8 mouse cellular contexts compared by ENCODE assay signal in genomic region chr9:90162926-90163748, GRCm38 (mm10). TPM values are rescaled to one million over a fixed set of nuclear protein-coding genes. Genes with fewer than 3 reads are reported as not detected.
DNase-seq lines count a peak whose midpoint lies in the region; ATAC-seq and TF ChIP-seq lines count a peak whose summit lies in the region.

Gene Adamts7 (plus strand): TSS chr9:90163069.

- no peak within 1 kb of the TSS for H3K27ac ChIP-seq in left cerebral cortex, adult 2 months

- H3K27me3 ChIP-seq in E14TG2a.4 (ENCODE audit: insufficient read depth, low read length) = peaks cover 54% of the 10 kb centered on the region

- TF ChIP-seq CTCF in E14TG2a.4 (conservative IDR thresholded peaks at IDR 0.05; ENCODE audit: low read length) = no peak
- no peak for TF ChIP-seq CTCF in left cerebral cortex, adult 2 months (IDR thresholded peaks at IDR 0.05)

- 0 out of 2 replicates have a peak, but pooled peaks have one; percentile 32 for ATAC-seq in erythroblast, adult 5-6 weeks (replicated peaks; ENCODE audit: low FRiP score, poor library complexity, severe bottlenecking)

- peak within 1 kb of the TSS; percentile 87 for H3K4me3 ChIP-seq in E14TG2a.4 (replicated peaks; ENCODE audit: low read length)
- H3K4me3 ChIP-seq in left cerebral cortex, adult 2 months = peak within 1 kb of the TSS; percentile 67

- no peaks in the 10 kb centered on the region for H3K36me3 ChIP-seq in E14TG2a.4 (ENCODE audit: insufficient read depth, low read length)

- H3K9me3 ChIP-seq in E14TG2a.4 (ENCODE audit: low read length) = no peaks in the 10 kb centered on the region

- peak; percentile 65 for DNase-seq in adrenal gland, adult 2 months
- peak; percentile 53 to 68 for DNase-seq in heart, postnatal 36 days
- DNase-seq in left cerebral cortex, adult 2 months (ENCODE audit: extremely low spot score in 1 of 2, low spot score in 2 of 2) = peak; percentile 26 to 38
- DNase-seq in lung, postnatal 4 days = peak; percentile 61 to 65
- peak; percentile 36 to 42 for DNase-seq in right cerebral cortex, adult 2 months (ENCODE audit: low spot score in 2 of 2)
- DNase-seq in MN1 (ENCODE audit: low spot score) = no peak

- intact Hi-C loops in heart, postnatal 36 days (cut with DNase I) = loop anchor here (2.0 kb wide), 2 partner anchors 32 to 36 kb away; no protein-coding TSS in a partner anchor
- intact Hi-C loops in left cerebral cortex, adult 2 months (cut with DNase I) = no loop called here

- peaks cover 23% of the 10 kb centered on the region for H3K4me1 ChIP-seq in E14TG2a.4 (replicated peaks; ENCODE audit: low read depth, low read length)

RNA-seq across cellular contexts. Expression of gene Adamts7, which starts in this region (rescaled TPM):
- 1 to 10 TPM; 2.5 to 6.1 TPM for total RNA-seq in adrenal gland, adult 2 months (2021)
- polyA plus RNA-seq in adrenal gland, adult 2 months (2012; rRNA removed) = 10.9 and 12.0 TPM in 2 replicates
- not detected in 2 replicates for total RNA-seq in erythroblast, adult 5-6 weeks (2015; ENCODE audit: low replicate concordance)
- 0.14 TPM in 1 of 2 replicates, not detected in the other for total RNA-seq in erythroblast, adult 5-6 weeks (2017; ENCODE audit: low replicate concordance)
- total RNA-seq in heart, postnatal 36 days (2021) = 10 to 100 TPM; 14.4 to 17.7 TPM
- total RNA-seq in left cerebral cortex, adult 2 months (2021) = under 1 TPM; 0.29 to 0.63 TPM

Comparison
In these comparisons a context has a peak if more than half of its experiments do, and no peak if none do; other contexts are left out.
1. Peak in ATAC-seq in erythroblast, adult 5-6 weeks; RNA of the gene not detected or under 1 TPM.
2. Peak in DNase-seq and H3K4me3 ChIP-seq in left cerebral cortex, adult 2 months; RNA of the gene not detected or under 1 TPM.